Mouse (Mus musculus) spleen, adult 2 months (tissue): ENCODE data around the gene Ndufa3. TPM values are rescaled to one million over a fixed set of nuclear protein-coding genes. Genes with fewer than 3 reads are reported as not detected.
"Not testable (repeated sequence)": the region's sequence is repeated elsewhere in the genome, so short reads cannot be mapped to it uniquely, and the experiment has no call there.

Experiments
- DNase-seq, 2 experiments: peaks; one replicate each; pipeline versions ENCODE4 v3.0.0 to v3.0.0-alpha.2; 2012 to 2021; ENCODE audit warnings: low spot score in 2 of 2, low read depth in 1 of 2
- H3K27ac ChIP-seq: fragments of 200-500 bp; 2 replicates; pipeline ENCODE4 v1.5.1; 2012; ENCODE audit warnings: low read length, inconsistent platforms; ENCODE audit not compliant: insufficient read depth
- H3K27me3 ChIP-seq: fragments of 200-500 bp; 2 replicates; pipeline ENCODE4 v1.6.1; 2012; ENCODE audit warnings: mild to moderate bottlenecking, moderate library complexity, low read length, inconsistent platforms; ENCODE audit not compliant: control insufficient read depth, insufficient read depth
- H3K36me3 ChIP-seq: fragments of 200-500 bp; 2 replicates; pipeline ENCODE4 v1.6.1; 2012; ENCODE audit warnings: mild to moderate bottlenecking, low read length, inconsistent platforms; ENCODE audit not compliant: control insufficient read depth, insufficient read depth
- H3K4me1 ChIP-seq: fragments of 200-500 bp; 2 replicates; pipeline ENCODE4 v1.6.1; 2011; ENCODE audit warnings: inconsistent platforms; ENCODE audit not compliant: control insufficient read depth, insufficient read depth, insufficient read length
- H3K4me3 ChIP-seq: fragments of 200-500 bp; 2 replicates; pipeline ENCODE4 v1.5.1; 2011; ENCODE audit warnings: mild to moderate bottlenecking, inconsistent platforms; ENCODE audit not compliant: insufficient read depth, insufficient read length; ENCODE audit errors: extremely low read depth
- CTCF ChIP-seq: fragments of 200-500 bp; IDR thresholded peaks from 2 replicates; pipeline ENCODE4 v1.5.1; 2011; ENCODE audit warnings: mild to moderate bottlenecking, inconsistent platforms; ENCODE audit not compliant: insufficient read depth, insufficient read length, insufficient replicate concordance; ENCODE audit errors: extremely low read depth
- POLR2A ChIP-seq: fragments of 200-500 bp; IDR thresholded peaks from 2 replicates; pipeline ENCODE4 v1.6.1; 2011; ENCODE audit warnings: low read depth, low read length, inconsistent platforms
- WGBS: fragments of 180-500 bp; shearing (Covaris S2); methylation state at CpG from one replicate; pipeline ENCODE4 v1.1.7; 2018; 5-methylcytosine and 5-hydroxymethylcytosine counted together
- polyA plus RNA-seq: library from polyadenylated mRNA; depleted of rRNA; stranded (reverse); fragments of >200 nt; gene quantifications from 2 replicates; pipeline ENCODE4 v1.2.3, GENCODE M21; 2012

The Ndufa3 gene
- polyA plus RNA-seq, 1 experiment, result 124 TPM

DNA sequence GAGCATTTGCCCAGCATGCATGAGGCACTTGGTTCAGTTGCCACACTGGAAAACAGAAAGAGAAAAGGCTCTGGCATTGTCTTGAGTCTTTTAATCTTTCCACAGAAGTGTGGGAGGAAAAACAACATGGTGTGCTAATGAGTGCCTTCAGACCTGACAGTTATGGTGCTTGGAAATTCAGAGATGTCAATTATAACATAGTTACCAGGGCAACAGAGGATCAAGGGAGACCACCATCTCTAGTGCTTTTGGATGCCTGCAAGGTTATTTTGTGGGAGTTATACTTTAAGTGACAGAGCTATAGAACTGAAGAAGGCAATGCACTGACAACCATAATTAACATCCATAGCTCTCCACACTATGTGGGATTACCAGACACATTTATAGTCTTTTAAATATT is 23.3 kb upstream of the Ndufa3 start:
- no peak for TF ChIP-seq CTCF
- TF ChIP-seq POLR2A, result no peak
- H3K27ac ChIP-seq, result no peak overlapping the region
- H3K4me1 ChIP-seq, result no peaks in the 10 kb centered on the region
- H3K4me3 ChIP-seq, result no peak overlapping the region
- no peak for DNase-seq
- H3K36me3 ChIP-seq, result no peaks in the 10 kb centered on the region
- no peaks in the 10 kb centered on the region for H3K27me3 ChIP-seq

DNA sequence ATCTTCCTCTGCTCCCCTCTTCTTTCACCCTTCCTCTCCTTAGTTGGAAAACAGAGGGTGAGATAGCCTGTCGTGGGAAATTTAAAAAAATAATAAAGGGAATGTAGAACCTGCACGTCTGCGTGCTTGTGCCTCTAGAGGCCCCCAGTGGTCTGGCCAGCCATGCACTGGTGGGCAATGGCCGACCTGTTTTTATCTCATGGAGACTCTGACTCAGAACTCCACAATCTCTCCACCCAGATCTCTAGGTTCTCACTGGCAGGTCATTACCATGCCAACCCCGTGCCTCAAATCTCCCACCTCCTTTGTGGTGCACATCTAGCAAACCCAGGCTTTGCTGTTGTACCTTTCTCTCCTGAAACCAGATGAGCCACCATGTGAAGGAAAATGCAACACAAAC is 22.5 kb upstream of the Ndufa3 start:
- H3K27ac ChIP-seq, result no peak overlapping the region
- H3K4me3 ChIP-seq, result peak overlapping the region; percentile 35; the same call in 1 of the 2 replicates
- TF ChIP-seq POLR2A (no peak), CTCF (no peak)
- DNase-seq, result no peak
- H3K4me1 ChIP-seq, result no peaks in the 10 kb centered on the region
- H3K27me3 ChIP-seq, result no peaks in the 10 kb centered on the region
- WGBS, result 11% methylated on average over 5 of the region's 5 CpGs
- no peaks in the 10 kb centered on the region for H3K36me3 ChIP-seq

DNA sequence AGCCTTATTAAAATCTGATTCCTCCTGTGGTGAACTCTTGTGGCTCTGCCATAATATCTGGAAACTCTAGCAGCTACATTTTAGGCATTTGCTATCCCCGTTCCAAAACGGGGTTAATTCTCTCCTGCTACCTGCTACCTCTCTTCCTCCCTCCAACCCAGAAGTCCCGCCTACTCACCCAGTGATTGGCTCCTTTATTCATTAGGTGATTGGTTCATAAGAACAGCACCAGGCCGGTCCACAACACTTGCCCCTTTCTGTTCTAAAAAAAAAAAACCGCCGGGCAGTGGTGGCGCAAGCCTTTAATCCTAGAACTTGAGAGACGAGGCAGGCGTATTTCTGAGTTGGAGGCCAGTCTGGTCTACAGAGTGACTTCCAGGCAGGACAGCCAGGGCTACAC is 22.0 kb upstream of the Ndufa3 start:
- Histone ChIP-seq H3K27ac (peak overlapping the region; percentile 29; the same call in 1 of the 2 replicates), H3K36me3 (no peaks in the 10 kb centered on the region), H3K4me1 (no peaks in the 10 kb centered on the region), H3K4me3 (peak overlapping the region; percentile 47), H3K27me3 (no peaks in the 10 kb centered on the region)
- TF ChIP-seq CTCF, result no peak
- TF ChIP-seq POLR2A, result no peak
- DNase-seq, result peak; percentile 35 to 41
- WGBS, result 22% methylated on average over 9 of the region's 9 CpGs

DNA sequence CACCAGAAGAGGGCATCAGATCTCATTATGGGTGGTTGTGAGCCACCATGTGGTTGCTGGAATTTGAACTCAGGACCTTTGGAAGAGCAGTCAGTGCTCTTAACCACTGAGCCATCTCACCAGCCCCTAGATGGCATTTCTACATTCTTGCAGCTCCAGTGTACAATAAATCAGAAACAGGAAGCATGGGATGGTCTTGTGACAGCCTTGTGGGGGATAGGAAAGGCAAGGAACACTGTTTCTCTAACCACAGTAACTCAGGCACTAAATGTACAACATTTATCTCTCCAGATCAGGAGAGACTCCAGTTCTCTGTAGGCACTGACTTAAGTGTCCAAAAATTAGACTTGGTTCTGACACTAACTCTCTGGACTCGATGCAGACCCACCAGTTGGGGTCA is 19.4 kb upstream of the Ndufa3 start:
- WGBS, result 3% methylated on average over 1 of the region's 1 CpGs
- H3K36me3 ChIP-seq, H3K27ac ChIP-seq, H3K27me3 ChIP-seq, DNase-seq, H3K4me3 ChIP-seq, H3K4me1 ChIP-seq: not testable (repeated sequence)

DNA sequence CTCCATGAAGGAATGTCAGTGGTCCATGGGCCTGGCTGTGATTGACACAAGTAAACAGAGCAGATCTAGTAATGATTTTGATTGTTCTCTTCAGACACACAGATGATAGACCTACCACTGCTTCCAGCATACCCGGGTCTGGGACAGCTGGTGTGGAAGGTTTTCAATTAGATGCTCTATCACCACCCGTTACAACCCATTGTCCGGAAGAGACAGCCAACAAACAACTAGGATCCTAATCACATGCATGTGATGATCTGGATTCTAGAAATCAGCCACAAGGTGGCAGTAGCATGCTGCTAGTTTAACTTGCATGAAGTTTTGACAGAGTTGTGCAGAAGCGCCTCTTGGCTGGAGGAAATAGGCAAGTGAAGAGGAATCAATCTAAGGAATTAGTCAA is 16.1 kb upstream of the Ndufa3 start:
- DNase-seq, result peak; percentile 50 to 56
- Histone ChIP-seq H3K4me1 (no peaks in the 10 kb centered on the region), H3K4me3 (no peak overlapping the region), H3K36me3 (no peaks in the 10 kb centered on the region), H3K27me3 (no peaks in the 10 kb centered on the region), H3K27ac (no peak overlapping the region)
- 7% methylated on average over 4 of the region's 4 CpGs for WGBS
- TF ChIP-seq CTCF (peak; percentile 32; the same call in 1 of the 2 replicates), POLR2A (no peak)

DNA sequence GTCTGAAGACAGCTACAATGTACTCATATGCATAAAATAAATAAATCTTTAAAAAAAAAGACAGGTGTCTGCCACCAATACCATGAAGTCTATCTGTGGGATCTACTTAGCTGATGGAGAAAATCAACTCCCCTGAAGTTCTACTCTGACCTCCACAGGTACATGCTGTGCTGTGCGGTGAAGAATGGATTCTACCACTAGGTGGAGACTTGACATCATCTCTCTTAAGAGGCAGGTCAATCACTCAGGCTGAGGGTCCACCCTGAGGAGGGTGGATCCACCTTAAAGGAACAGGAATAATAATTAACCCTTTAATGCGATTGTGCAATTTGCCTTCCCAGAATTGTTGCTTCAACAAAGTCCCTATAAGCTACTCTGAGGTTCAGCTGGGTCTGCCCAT is 10.4 kb upstream of the Ndufa3 start:
- no peak for DNase-seq
- Histone ChIP-seq H3K4me1 (no peaks in the 10 kb centered on the region), H3K4me3 (no peak overlapping the region), H3K27ac (no peak overlapping the region), H3K27me3 (no peaks in the 10 kb centered on the region), H3K36me3 (no peaks in the 10 kb centered on the region)
- peak; percentile 30; the same call in 1 of the 2 replicates for TF ChIP-seq CTCF
- TF ChIP-seq POLR2A, result no peak
- WGBS, result 19% methylated on average over 2 of the region's 2 CpGs

DNA sequence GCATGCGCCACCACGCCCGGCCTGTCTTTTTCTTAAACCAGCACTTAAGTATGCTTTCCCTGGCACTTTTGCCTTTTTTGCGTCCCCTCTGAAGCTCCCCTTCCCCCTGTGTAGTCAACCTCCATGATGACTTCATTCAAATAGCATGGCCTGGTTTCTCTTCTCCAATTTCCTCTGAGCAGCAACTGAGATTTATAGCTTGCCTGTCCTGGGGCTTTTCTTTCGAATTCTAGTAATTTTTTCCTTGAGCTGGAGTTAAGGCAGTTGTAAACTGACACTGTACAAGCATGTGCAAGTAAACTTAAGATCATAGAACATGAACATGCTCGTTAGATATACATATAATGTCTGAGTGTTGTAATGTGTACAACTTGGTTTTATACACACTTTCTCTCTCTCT is 9.8 kb upstream of the Ndufa3 start:
- H3K27ac ChIP-seq, result no peak overlapping the region
- no peak for TF ChIP-seq POLR2A
- no peaks in the 10 kb centered on the region for H3K36me3 ChIP-seq
- no peak overlapping the region for H3K4me3 ChIP-seq
- H3K27me3 ChIP-seq, result no peaks in the 10 kb centered on the region
- 81% methylated on average over 6 of the region's 6 CpGs for WGBS
- no peak for DNase-seq
- H3K4me1 ChIP-seq, result no peaks in the 10 kb centered on the region
